Mouse (Mus musculus) adipocyte (in vitro differentiated cells): ENCODE measurements at regions not wholly inside any gene's neighbourhood (a gene's known extent, or its start where the extent isn't known, plus 50 kb on each side); places are given as distances from the start of the nearest gene placed in this dataset.

ENCODE experiments used
- DNase-seq: peaks from one replicate; pipeline ENCODE4 v3.0.0-alpha.2; 2016; ENCODE audit warnings: low spot score

DNA sequence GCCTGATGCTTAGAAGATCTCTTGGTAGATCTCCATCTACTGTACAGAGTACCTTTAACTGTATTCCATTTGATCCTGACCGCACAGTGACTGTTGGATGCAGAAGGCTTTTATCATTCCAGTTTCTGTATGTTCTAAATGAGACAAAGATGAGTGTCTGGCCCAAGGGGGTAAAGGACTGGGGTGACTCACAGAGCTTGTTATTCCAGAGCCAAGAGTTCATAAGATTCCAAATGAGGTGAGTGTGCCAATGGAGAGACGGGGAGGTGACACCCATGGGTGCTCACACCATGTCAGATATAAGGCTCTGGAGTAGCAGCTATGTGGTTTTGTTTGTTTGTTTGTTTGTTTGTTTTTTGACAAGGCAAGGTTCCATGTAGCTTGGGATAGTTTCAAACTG lies 54.8 kb upstream of the Lclat1 start:
- DNase-seq, result no peak

DNA sequence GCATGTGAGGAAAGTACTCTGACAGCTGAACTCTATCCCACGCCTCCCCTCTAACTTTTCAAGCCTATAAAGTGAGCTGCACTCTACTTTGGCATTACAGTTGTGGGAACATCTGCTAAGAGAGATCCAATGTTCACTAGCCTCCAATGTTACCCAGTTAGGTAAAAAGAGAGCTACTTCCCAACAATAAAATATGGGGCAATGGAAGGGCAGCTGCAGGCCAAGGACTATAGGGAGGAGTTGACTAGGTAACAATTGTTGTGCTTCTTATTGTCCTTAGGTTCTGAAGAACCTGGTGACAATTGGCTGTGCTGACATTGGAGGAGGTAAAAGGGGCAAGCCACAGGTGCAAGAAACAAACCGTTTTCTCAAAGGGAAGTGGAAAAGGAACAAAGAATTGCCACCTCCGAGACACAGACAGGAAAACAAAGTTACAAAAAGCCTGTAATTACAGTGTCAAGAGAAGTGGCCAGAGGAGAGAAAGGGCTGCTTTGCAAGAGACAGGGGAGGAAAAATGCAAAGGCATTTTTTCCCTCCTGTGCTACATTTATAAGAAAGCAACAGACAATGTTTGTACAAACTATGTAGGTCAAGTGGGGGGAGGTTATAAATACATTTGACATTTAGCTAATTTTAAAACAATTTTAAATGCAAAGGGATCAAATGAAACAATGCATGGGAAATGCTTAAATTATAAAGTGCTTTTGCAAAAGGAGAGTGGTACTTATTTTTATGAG lies 54.1 kb upstream of the Lclat1 start:
- no peak for DNase-seq

GRCm38 (mm10) chr17:73054226-73054625 lies 53.6 kb upstream of the Lclat1 start:
- DNase-seq, result no peak

DNA sequence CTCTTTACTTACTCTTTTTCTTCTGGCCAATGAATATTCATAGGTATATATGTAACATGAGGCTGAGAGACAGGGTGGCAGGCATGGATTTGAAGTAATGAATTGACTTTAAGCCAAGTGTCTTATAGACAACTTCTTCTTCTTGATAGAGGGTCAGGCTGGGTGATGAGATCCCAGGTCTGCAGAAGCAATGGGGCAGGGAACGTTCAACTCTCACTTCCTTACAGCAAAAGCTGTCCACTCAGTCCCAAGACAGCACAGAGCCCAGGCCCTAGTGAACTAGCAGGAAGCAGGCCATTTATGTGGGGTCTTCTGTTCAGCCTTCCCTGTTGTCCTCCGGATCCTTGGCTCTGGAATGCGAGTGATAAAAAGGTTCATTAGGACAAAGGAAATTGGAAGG lies 52.6 kb upstream of the Lclat1 start:
- DNase-seq, result no peak

DNA sequence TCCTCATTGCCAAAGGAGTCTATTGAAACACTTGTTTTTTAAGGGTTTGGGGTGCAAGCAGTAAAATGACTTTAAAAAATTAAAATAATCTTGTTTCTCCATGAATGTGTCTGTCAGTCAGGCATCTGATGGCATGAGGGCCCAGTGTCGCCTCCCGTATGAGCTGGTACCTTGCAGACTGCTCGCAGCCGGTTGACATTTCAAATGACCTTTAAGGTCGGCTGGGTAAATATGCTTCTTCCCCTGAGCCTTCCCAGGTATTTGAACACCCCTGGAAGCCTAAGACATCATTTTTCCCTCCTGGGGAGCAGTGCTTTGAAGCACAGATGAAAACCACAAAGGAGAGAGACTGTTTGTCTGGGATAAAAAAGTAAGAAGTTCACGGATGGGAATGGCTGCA lies 52.2 kb upstream of the Lclat1 start:
- DNase-seq, result no peak

DNA sequence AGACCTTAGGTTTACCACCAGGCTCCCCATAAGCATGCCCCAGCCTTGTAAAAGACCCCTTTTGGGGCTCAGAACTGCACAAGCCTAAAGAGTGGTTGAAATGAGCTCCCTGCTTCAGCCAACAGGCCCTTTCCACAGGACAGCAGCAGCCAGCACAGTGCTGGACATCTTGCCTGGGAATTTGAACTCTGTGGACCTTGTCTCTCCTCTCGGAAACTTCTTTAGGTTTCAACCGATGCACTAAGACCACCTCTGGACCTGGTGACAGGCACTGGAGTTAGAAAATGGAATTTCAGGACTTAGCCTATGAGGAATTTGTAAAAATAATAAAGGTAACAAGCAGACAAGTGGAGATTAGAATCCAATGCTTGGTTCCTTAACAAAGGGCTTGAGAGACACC lies 51.2 kb upstream of the Lclat1 start:
- no peak for DNase-seq
